Mouse (Mus musculus) liver, adult 2 months (tissue): ENCODE data around the gene Cenpc1. TPM values are rescaled to one million over a fixed set of nuclear protein-coding genes. Genes with fewer than 3 reads are reported as not detected.

ENCODE experiments used
- DNase-seq: peaks from one replicate; pipeline ENCODE4 v3.0.0-alpha.2; 2011; ENCODE audit warnings: low read depth, low spot score; ENCODE audit errors: extremely low read depth
- H3K27ac ChIP-seq: fragments of 200-500 bp; replicated peaks from 2 replicates; pipeline ENCODE4 v1.5.1; 2012; ENCODE audit warnings: low read depth, mild to moderate bottlenecking, control low read depth, inconsistent platforms, low read length; ENCODE audit not compliant: insufficient read depth
- H3K27me3 ChIP-seq: fragments of 200-500 bp; 2 replicates; pipeline ENCODE4 v1.6.1; 2012; ENCODE audit warnings: mild to moderate bottlenecking, moderate library complexity, low read length, inconsistent platforms; ENCODE audit not compliant: control insufficient read depth, insufficient read depth
- H3K36me3 ChIP-seq: fragments of 200-500 bp; 2 replicates; pipeline ENCODE4 v1.6.1; 2012; ENCODE audit warnings: low read length, inconsistent platforms; ENCODE audit not compliant: control insufficient read depth, insufficient read depth
- H3K4me1 ChIP-seq: fragments of 200-500 bp; 2 replicates; pipeline ENCODE4 v1.6.1; 2011; ENCODE audit warnings: low read length; ENCODE audit not compliant: control insufficient read depth, insufficient read depth
- H3K4me3 ChIP-seq: fragments of 200-500 bp; 2 replicates; pipeline ENCODE4 v1.5.1; 2011; ENCODE audit warnings: low read depth, mild to moderate bottlenecking, control low read depth, low read length, moderate library complexity; ENCODE audit not compliant: insufficient read depth
- H3K79me2 ChIP-seq: fragments of 200-500 bp; 2 replicates; pipeline ENCODE4 v1.6.1; 2012; ENCODE audit warnings: inconsistent platforms, mild to moderate bottlenecking, low read length, moderate library complexity; ENCODE audit not compliant: control insufficient read depth, insufficient read depth
- H3K9ac ChIP-seq: fragments of 200-500 bp; 2 replicates; pipeline ENCODE4 v1.6.1; 2012; ENCODE audit warnings: low read depth, mild to moderate bottlenecking, control low read depth, inconsistent platforms, low read length
- CTCF ChIP-seq: fragments of 200-500 bp; IDR thresholded peaks from 2 replicates; pipeline ENCODE4 v1.5.1; 2011; ENCODE audit warnings: low read depth, low read length, control low read depth
- POLR2A ChIP-seq: fragments of 200-500 bp; IDR thresholded peaks from 2 replicates; pipeline ENCODE4 v1.6.1; 2011; ENCODE audit warnings: low read length, control low read depth; ENCODE audit not compliant: insufficient read depth; ENCODE audit errors: extremely low read depth
- WGBS: fragments of 180-500 bp; shearing (Covaris S2); methylation state at CpG from one replicate; pipeline ENCODE4 v1.1.7; 2018; 5-methylcytosine and 5-hydroxymethylcytosine counted together
- polyA plus RNA-seq: library from polyadenylated mRNA; depleted of rRNA; stranded (reverse); fragments of >200 nt; gene quantifications from 2 replicates; pipeline ENCODE4 v1.2.3, GENCODE M21; 2012
- total RNA-seq: library from RNA; depleted of rRNA; stranded (reverse); fragments of >200 nt; gene quantifications from 2 replicates; pipeline ENCODE4 v1.2.3, GENCODE M21; 2014

The Cenpc1 gene
- total and polyA plus RNA-seq, 2 experiments = 1.1 to 3.2 TPM

- TF ChIP-seq CTCF = no peak
- no peak overlapping the region for H3K4me3 ChIP-seq
- no peaks in the 10 kb centered on the region for H3K4me1 ChIP-seq
- H3K27ac ChIP-seq = no peak overlapping the region
- no peaks in the 10 kb centered on the region for H3K36me3 ChIP-seq
- no peaks in the 10 kb centered on the region for H3K27me3 ChIP-seq
- no peak for DNase-seq
- H3K79me2 ChIP-seq = no peaks in the 10 kb centered on the region
- no peak overlapping the region for H3K9ac ChIP-seq
- 82% methylated on average over 4 of the region's 4 CpGs for WGBS
These were observed 72.3 kb downstream of the Cenpc1 start for GRCm38 (mm10) chr5:85992805-85993721.

DNA sequence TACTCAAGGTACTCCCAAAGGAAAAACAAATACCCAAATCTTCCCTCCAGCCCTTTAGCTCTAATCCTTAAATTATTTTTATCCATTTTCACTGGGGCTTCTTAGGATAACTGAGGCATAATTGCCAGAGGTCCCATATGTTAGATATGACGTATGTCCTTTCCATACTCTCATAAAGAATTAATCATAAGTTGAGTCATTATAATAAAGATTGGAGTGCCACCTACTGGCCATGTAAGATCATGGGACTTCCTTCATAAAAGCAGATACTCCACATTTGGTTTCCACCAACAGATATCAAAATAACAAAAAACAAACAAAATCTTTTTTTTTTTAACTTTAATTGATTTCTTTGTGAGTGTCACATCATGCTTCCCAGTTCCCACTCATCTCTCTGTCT lies 73.3 kb downstream of the Cenpc1 start:
- DNase-seq = peak; percentile 20
- Histone ChIP-seq H3K4me1 (no peaks in the 10 kb centered on the region), H3K4me3 (no peak overlapping the region), H3K36me3 (no peaks in the 10 kb centered on the region), H3K79me2 (no peaks in the 10 kb centered on the region), H3K27ac (no peak overlapping the region), H3K9ac (no peak overlapping the region), H3K27me3 (no peaks in the 10 kb centered on the region)
- 44% methylated on average over 1 of the region's 1 CpGs for whole genome bisulfite sequencing
- TF ChIP-seq POLR2A (no peak), CTCF (0 out of 2 replicates have a peak, but pooled peaks have one; percentile 13)

- Histone ChIP-seq H3K36me3 (no peaks in the 10 kb centered on the region), H3K4me3 (no peak overlapping the region)
These were observed 77.9 kb downstream of the Cenpc1 start for GRCm38 (mm10) chr5:85987516-85987863.

GRCm38 (mm10) chr5:85986734-85987515 lies 78.5 kb downstream of the Cenpc1 start:
- H3K79me2 ChIP-seq = no peaks in the 10 kb centered on the region
- H3K27me3 ChIP-seq = no peaks in the 10 kb centered on the region
- no peak overlapping the region for H3K9ac ChIP-seq
- DNase-seq = no peak
- H3K36me3 ChIP-seq = no peaks in the 10 kb centered on the region
- H3K27ac ChIP-seq = no peak overlapping the region
- no peak for TF ChIP-seq POLR2A
- no peak for TF ChIP-seq CTCF
- no peaks in the 10 kb centered on the region for H3K4me1 ChIP-seq
- 67% methylated on average over 4 of the region's 4 CpGs for WGBS
- no peak overlapping the region for H3K4me3 ChIP-seq

More at GRCm38 (mm10) chr5:85987516-85987863, 77.9 kb downstream of the Cenpc1 start:
- no peak for DNase-seq
- H3K4me1 ChIP-seq = no peaks in the 10 kb centered on the region
- no peak for TF ChIP-seq CTCF
- TF ChIP-seq POLR2A = no peak
- no peak overlapping the region for H3K27ac ChIP-seq
- H3K27me3 ChIP-seq = no peaks in the 10 kb centered on the region
- WGBS = 71% methylated on average over 2 of the region's 2 CpGs
- no peak overlapping the region for H3K9ac ChIP-seq
- H3K79me2 ChIP-seq = no peaks in the 10 kb centered on the region

GRCm38 (mm10) chr5:85977646-85978426 lies 87.5 kb downstream of the Cenpc1 start:
- no peak for TF ChIP-seq CTCF
- no peak for TF ChIP-seq POLR2A
- H3K27ac ChIP-seq = no peak overlapping the region
- H3K4me1 ChIP-seq = no peaks in the 10 kb centered on the region
- H3K79me2 ChIP-seq = no peaks in the 10 kb centered on the region
- H3K4me3 ChIP-seq = no peak overlapping the region
- no peak overlapping the region for H3K9ac ChIP-seq
- no peak for DNase-seq
- WGBS = 50% methylated on average over 8 of the region's 8 CpGs
- H3K36me3 ChIP-seq = no peaks in the 10 kb centered on the region
- no peaks in the 10 kb centered on the region for H3K27me3 ChIP-seq
